Mouse (Mus musculus) neutrophil, adult 83 days (primary cell): ENCODE results near the gene Sycp3. TPM values are rescaled to one million over a fixed set of nuclear protein-coding genes. Genes with fewer than 3 reads are reported as not detected.

Source experiments
- total RNA-seq, 2 experiments: library from RNA; stranded (reverse); gene quantifications; one replicate each; pipeline ENCODE4 v1.2.4; 2023

Gene Sycp3
- total RNA-seq, result not detected

GRCm38 (mm10) chr10:88459502-88459992 lies at the start of gene Sycp3:
TSS of gene Sycp3 (plus strand) at chr10:88459569.

GRCm38 (mm10) chr10:88503421-88504314 lies 44.3 kb downstream of the Sycp3 start, which contains the start of gene Chpt1:
TSS of gene Chpt1 (minus strand) at chr10:88504073.

Other genes starting within 250 kb of the Sycp3 start
- 10 to 100 TPM; 32.1 to 33.1 TPM for gene Dram1, start 80.5 kb upstream of the Sycp3 start, total RNA-seq
- 10 to 100 TPM; 23.4 to 24.8 TPM for gene Gnptab, start 80.4 kb upstream of the Sycp3 start, total RNA-seq
- gene Chpt1, start 44.5 kb downstream of the Sycp3 start, total RNA-seq, result 1 to 10 TPM; 8.5 to 8.6 TPM
- gene Mybpc1, start 145.6 kb downstream of the Sycp3 start, total RNA-seq, result under 1 TPM; 0.11 to 0.31 TPM
- gene Spic, start 225.4 kb downstream of the Sycp3 start, total RNA-seq, result 1 to 10 TPM in 1 of 2 experiments, under 1 TPM in 1; 0.60 to 1.2 TPM